Mouse (Mus musculus): ENCODE measurements around the gene Mrpl33. TPM values are rescaled to one million over a fixed set of nuclear protein-coding genes. Genes with fewer than 3 reads are reported as not detected.

The Mrpl33 gene
- polyA plus RNA-seq, 1 experiment from 2014 or later = 305 TPM

GRCm38 (mm10) chr5:31634679-31635078 is 37.9 kb downstream of the Mrpl33 start:
- Histone ChIP-seq H3K4me1 (ENCODE audit: control insufficient read depth, insufficient read depth, low read length) (0 out of 2 replicates have a peak, but pooled peaks cover 12% of the 10 kb centered on the region), H3K27ac (replicated peaks; ENCODE audit: low read depth, low read length) (no peak overlapping the region), H3K27me3 (replicated peaks; ENCODE audit: control insufficient read depth, insufficient read depth, low read length) (no peaks in the 10 kb centered on the region), H3K4me2 (ENCODE audit: low read depth, low read length) (no peak overlapping the region), H3K9me3 (ENCODE audit: control insufficient read depth, low read length) (no peaks in the 10 kb centered on the region), H3K36me3 (ENCODE audit: control insufficient read depth, insufficient read depth, low read length) (no peaks in the 10 kb centered on the region), H3K4me3 (ENCODE audit: low read depth, low read length) (no peak overlapping the region), H3K9ac (ENCODE audit: low read depth, low read length) (no peak overlapping the region)
- 53% methylated on average over 5 of the region's 5 CpGs for WGBS
- DNase-seq (ENCODE audit: low spot score) (no peak), ATAC-seq (ENCODE audit: low read depth) (no peak)

GRCm38 (mm10) chr5:31636636-31637253 is 40.0 kb downstream of the Mrpl33 start:
- Histone ChIP-seq H3K4me2 (ENCODE audit: low read depth, low read length) (no peak overlapping the region), H3K9me3 (ENCODE audit: control insufficient read depth, low read length) (no peaks in the 10 kb centered on the region), H3K9ac (ENCODE audit: low read depth, low read length) (no peak overlapping the region), H3K27ac (replicated peaks; ENCODE audit: low read depth, low read length) (no peak overlapping the region), H3K36me3 (ENCODE audit: control insufficient read depth, insufficient read depth, low read length) (no peaks in the 10 kb centered on the region), H3K4me1 (ENCODE audit: control insufficient read depth, insufficient read depth, low read length) (no peaks in the 10 kb centered on the region), H3K27me3 (replicated peaks; ENCODE audit: control insufficient read depth, insufficient read depth, low read length) (no peaks in the 10 kb centered on the region), H3K4me3 (ENCODE audit: low read depth, low read length) (no peak overlapping the region)
- WGBS = 63% methylated on average over 9 of the region's 9 CpGs
- ATAC-seq (ENCODE audit: low read depth) = peak; percentile 82
- DNase-seq (ENCODE audit: low spot score) = peak; percentile 68

GRCm38 (mm10) chr5:31640542-31640941 is 43.8 kb downstream of the Mrpl33 start:
- no peak for DNase-seq (ENCODE audit: low spot score)
- Histone ChIP-seq H3K27ac (replicated peaks; ENCODE audit: low read depth, low read length) (no peak overlapping the region), H3K9ac (ENCODE audit: low read depth, low read length) (no peak overlapping the region), H3K36me3 (ENCODE audit: control insufficient read depth, insufficient read depth, low read length) (no peaks in the 10 kb centered on the region), H3K4me3 (ENCODE audit: low read depth, low read length) (no peak overlapping the region), H3K9me3 (ENCODE audit: control insufficient read depth, low read length) (no peaks in the 10 kb centered on the region), H3K4me1 (ENCODE audit: control insufficient read depth, insufficient read depth, low read length) (no peaks in the 10 kb centered on the region), H3K27me3 (replicated peaks; ENCODE audit: control insufficient read depth, insufficient read depth, low read length) (no peaks in the 10 kb centered on the region), H3K4me2 (ENCODE audit: low read depth, low read length) (no peak overlapping the region)
- no peak for ATAC-seq (ENCODE audit: low read depth)
- 92% methylated on average over 2 of the region's 2 CpGs for WGBS

- Histone ChIP-seq H3K27me3 (replicated peaks; ENCODE audit: control insufficient read depth, insufficient read depth, low read length) (no peaks in the 10 kb centered on the region), H3K9me3 (ENCODE audit: control insufficient read depth, low read length) (no peaks in the 10 kb centered on the region), H3K4me2 (ENCODE audit: low read depth, low read length) (no peak overlapping the region), H3K4me3 (ENCODE audit: low read depth, low read length) (no peak overlapping the region), H3K4me1 (ENCODE audit: control insufficient read depth, insufficient read depth, low read length) (no peaks in the 10 kb centered on the region), H3K9ac (ENCODE audit: low read depth, low read length) (no peak overlapping the region), H3K36me3 (ENCODE audit: control insufficient read depth, insufficient read depth, low read length) (no peaks in the 10 kb centered on the region), H3K27ac (replicated peaks; ENCODE audit: low read depth, low read length) (no peak overlapping the region)
- DNase-seq (ENCODE audit: low spot score) = no peak
- 94% methylated on average over 3 of the region's 3 CpGs for WGBS
- ATAC-seq (ENCODE audit: low read depth) = no peak
Measured at GRCm38 (mm10) chr5:31642300-31642699, 45.6 kb downstream of the Mrpl33 start.

- DNase-seq (ENCODE audit: low spot score) = no peak
- Histone ChIP-seq H3K4me1 (ENCODE audit: control insufficient read depth, insufficient read depth, low read length) (no peaks in the 10 kb centered on the region), H3K9me3 (ENCODE audit: control insufficient read depth, low read length) (no peaks in the 10 kb centered on the region), H3K36me3 (ENCODE audit: control insufficient read depth, insufficient read depth, low read length) (no peaks in the 10 kb centered on the region), H3K4me3 (ENCODE audit: low read depth, low read length) (no peak overlapping the region), H3K27me3 (replicated peaks; ENCODE audit: control insufficient read depth, insufficient read depth, low read length) (no peaks in the 10 kb centered on the region), H3K27ac (replicated peaks; ENCODE audit: low read depth, low read length) (no peak overlapping the region), H3K9ac (ENCODE audit: low read depth, low read length) (no peak overlapping the region), H3K4me2 (ENCODE audit: low read depth, low read length) (no peak overlapping the region)
- ATAC-seq (ENCODE audit: low read depth) = no peak
- 72% methylated on average over 4 of the region's 4 CpGs for WGBS
Measured at GRCm38 (mm10) chr5:31644272-31644671, 47.5 kb downstream of the Mrpl33 start.

GRCm38 (mm10) chr5:31644847-31645246 is 48.1 kb downstream of the Mrpl33 start:
- Histone ChIP-seq H3K9me3 (ENCODE audit: control insufficient read depth, low read length) (no peaks in the 10 kb centered on the region), H3K36me3 (ENCODE audit: control insufficient read depth, insufficient read depth, low read length) (no peaks in the 10 kb centered on the region), H3K4me2 (ENCODE audit: low read depth, low read length) (no peak overlapping the region), H3K4me1 (ENCODE audit: control insufficient read depth, insufficient read depth, low read length) (no peaks in the 10 kb centered on the region), H3K4me3 (ENCODE audit: low read depth, low read length) (no peak overlapping the region), H3K9ac (ENCODE audit: low read depth, low read length) (no peak overlapping the region), H3K27ac (replicated peaks; ENCODE audit: low read depth, low read length) (no peak overlapping the region), H3K27me3 (replicated peaks; ENCODE audit: control insufficient read depth, insufficient read depth, low read length) (no peaks in the 10 kb centered on the region)
- 84% methylated on average over 6 of the region's 6 CpGs for WGBS
- DNase-seq (ENCODE audit: low spot score) (no peak), ATAC-seq (ENCODE audit: low read depth) (no peak)

- DNase-seq (ENCODE audit: low spot score) = no peak
- no peak for ATAC-seq (ENCODE audit: low read depth)
- no peak overlapping the region for H3K9ac ChIP-seq (ENCODE audit: low read depth, low read length)
- WGBS = 94% methylated on average over 6 of the region's 6 CpGs
- no peak overlapping the region for H3K27ac ChIP-seq (replicated peaks; ENCODE audit: low read depth, low read length)
- H3K4me2 ChIP-seq (ENCODE audit: low read depth, low read length) = no peak overlapping the region
- no peak overlapping the region for H3K4me3 ChIP-seq (ENCODE audit: low read depth, low read length)
- no peaks in the 10 kb centered on the region for H3K36me3 ChIP-seq (ENCODE audit: control insufficient read depth, insufficient read depth, low read length)
- H3K9me3 ChIP-seq (ENCODE audit: control insufficient read depth, low read length) = no peaks in the 10 kb centered on the region
- no peaks in the 10 kb centered on the region for H3K4me1 ChIP-seq (ENCODE audit: control insufficient read depth, insufficient read depth, low read length)
- no peaks in the 10 kb centered on the region for H3K27me3 ChIP-seq (replicated peaks; ENCODE audit: control insufficient read depth, insufficient read depth, low read length)
Measured at GRCm38 (mm10) chr5:31645798-31646197, 49.1 kb downstream of the Mrpl33 start.

GRCm38 (mm10) chr5:31646574-31646973 is 49.8 kb downstream of the Mrpl33 start:
- no peaks in the 10 kb centered on the region for H3K36me3 ChIP-seq (ENCODE audit: control insufficient read depth, insufficient read depth, low read length)
- 86% methylated on average over 6 of the region's 6 CpGs for WGBS

GRCm38 (mm10) chr5:31647327-31647726 is 50.6 kb downstream of the Mrpl33 start:
- no peak overlapping the region for H3K4me2 ChIP-seq (ENCODE audit: low read depth, low read length)
- H3K27ac ChIP-seq (replicated peaks; ENCODE audit: low read depth, low read length) = no peak overlapping the region
- DNase-seq (ENCODE audit: low spot score) (no peak), ATAC-seq (ENCODE audit: low read depth) (no peak)
- H3K36me3 ChIP-seq (ENCODE audit: control insufficient read depth, insufficient read depth, low read length) = no peaks in the 10 kb centered on the region
- H3K9ac ChIP-seq (ENCODE audit: low read depth, low read length) = no peak overlapping the region
- no peak overlapping the region for H3K4me3 ChIP-seq (ENCODE audit: low read depth, low read length)
- WGBS = 80% methylated on average over 2 of the region's 2 CpGs
- H3K4me1 ChIP-seq (ENCODE audit: control insufficient read depth, insufficient read depth, low read length) = no peaks in the 10 kb centered on the region
- no peaks in the 10 kb centered on the region for H3K9me3 ChIP-seq (ENCODE audit: control insufficient read depth, low read length)
- H3K27me3 ChIP-seq (replicated peaks; ENCODE audit: control insufficient read depth, insufficient read depth, low read length) = no peaks in the 10 kb centered on the region

More at GRCm38 (mm10) chr5:31646574-31646973, 49.8 kb downstream of the Mrpl33 start:
- Histone ChIP-seq H3K9me3 (ENCODE audit: control insufficient read depth, low read length) (no peaks in the 10 kb centered on the region), H3K27ac (replicated peaks; ENCODE audit: low read depth, low read length) (no peak overlapping the region), H3K9ac (ENCODE audit: low read depth, low read length) (no peak overlapping the region), H3K27me3 (replicated peaks; ENCODE audit: control insufficient read depth, insufficient read depth, low read length) (no peaks in the 10 kb centered on the region), H3K4me1 (ENCODE audit: control insufficient read depth, insufficient read depth, low read length) (no peaks in the 10 kb centered on the region), H3K4me2 (ENCODE audit: low read depth, low read length) (no peak overlapping the region), H3K4me3 (ENCODE audit: low read depth, low read length) (no peak overlapping the region)
- ATAC-seq (ENCODE audit: low read depth) = no peak
- DNase-seq (ENCODE audit: low spot score) = no peak
